Mouse (Mus musculus) MEL (cell line): ENCODE measurements around the gene Hrh2. TPM values are rescaled to one million over a fixed set of nuclear protein-coding genes. Genes with fewer than 3 reads are reported as not detected.

Source experiments
- DNase-seq: peaks from one replicate; pipeline ENCODE4 v3.0.0; 2011; ENCODE audit warnings: low read depth, low spot score
- H3K27ac ChIP-seq: 2 replicates; pipeline ENCODE4 v1.5.1; 2012; ENCODE audit warnings: low read depth, mild to moderate bottlenecking, control low read depth, low read length, moderate library complexity; ENCODE audit not compliant: control insufficient read depth
- H3K27me3 ChIP-seq, 2 experiments: fragments of 150-350 bp in 1 of 2; sonication (generic) in 1 of 2; 2 replicates each; pipeline ENCODE4 v1.6.1; 2012; ENCODE audit warnings: low read length in 2 of 2, mild to moderate bottlenecking in 2 of 2, improper control_type of control experiment in 1 of 2, moderate library complexity in 1 of 2; ENCODE audit not compliant: insufficient read depth in 2 of 2, control insufficient read depth in 1 of 2
- H3K36me3 ChIP-seq, 2 experiments: 2 replicates each; pipeline ENCODE4 v1.6.1; 2012 to 2014; ENCODE audit warnings: low read length in 2 of 2, improper control_type of control experiment in 1 of 2, inconsistent platforms in 1 of 2, mild to moderate bottlenecking in 1 of 2; ENCODE audit not compliant: insufficient read depth in 2 of 2, control insufficient read depth in 1 of 2
- H3K4me1 ChIP-seq, 2 experiments: fragments of 150-350 bp in 1 of 2; sonication (generic) in 1 of 2; 2 replicates each; pipeline ENCODE4 v1.6.1; 2012; ENCODE audit warnings: low read length in 2 of 2, improper control_type of control experiment in 1 of 2, mild to moderate bottlenecking in 1 of 2; ENCODE audit not compliant: insufficient read depth in 2 of 2, control insufficient read depth in 1 of 2
- H3K4me3 ChIP-seq, 2 experiments: fragments of 150-350 bp in 1 of 2; sonication (generic) in 1 of 2; 2 replicates each; pipeline ENCODE4 v1.5.1; 2012; ENCODE audit warnings: low read depth in 2 of 2, low read length in 2 of 2, mild to moderate bottlenecking in 2 of 2, moderate library complexity in 2 of 2, control low read depth in 1 of 2, improper control_type of control experiment in 1 of 2; ENCODE audit not compliant: control insufficient read depth in 1 of 2, insufficient read depth in 1 of 2
- H3K79me2 ChIP-seq: 2 replicates; pipeline ENCODE4 v1.6.1; 2012; ENCODE audit warnings: mild to moderate bottlenecking, low read length, moderate library complexity; ENCODE audit not compliant: control insufficient read depth, poor library complexity, insufficient read depth
- H3K9ac ChIP-seq: 2 replicates; pipeline ENCODE4 v1.6.1; 2012; ENCODE audit warnings: low read depth, mild to moderate bottlenecking, control low read depth, low read length, moderate library complexity; ENCODE audit not compliant: control insufficient read depth, poor library complexity, severe bottlenecking
- H3K9me3 ChIP-seq: fragments of 150-350 bp; sonication (generic); replicated peaks from 2 replicates; pipeline ENCODE4 v1.6.1; 2012; ENCODE audit warnings: mild to moderate bottlenecking, low read length, improper control_type of control experiment, moderate library complexity; ENCODE audit not compliant: insufficient read depth
- CHD1 ChIP-seq: IDR thresholded peaks from 2 replicates; pipeline ENCODE4 v1.6.1; 2012; ENCODE audit warnings: low read depth, mild to moderate bottlenecking, inconsistent platforms, low read length, improper control_type of control experiment
- CHD2 ChIP-seq: IDR thresholded peaks from 2 replicates; pipeline ENCODE4 v1.6.1; 2011; ENCODE audit warnings: low read length, improper control_type of control experiment
- CTCF ChIP-seq, 3 experiments: IDR thresholded peaks in 2 of 3; conservative IDR thresholded peaks in 1 of 3; 2 replicates each; pipeline ENCODE4 v1.5.1; 2011 to 2012; ENCODE audit warnings: low read length in 3 of 3, low read depth in 2 of 3, mild to moderate bottlenecking in 2 of 3, improper control_type of control experiment in 1 of 3, inconsistent platforms in 1 of 3, mixed read lengths in 1 of 3, moderate library complexity in 1 of 3; ENCODE audit not compliant: control insufficient read depth in 1 of 3, insufficient read depth in 1 of 3, poor library complexity in 1 of 3, severe bottlenecking in 1 of 3
- E2F4 ChIP-seq: IDR thresholded peaks from 2 replicates; pipeline ENCODE4 v1.6.1; 2011; ENCODE audit warnings: low read depth, low read length, improper control_type of control experiment, borderline replicate concordance
- ELF1 ChIP-seq: IDR thresholded peaks from 2 replicates; pipeline ENCODE4 v1.6.1; 2014; ENCODE audit warnings: low read depth, mild to moderate bottlenecking, inconsistent platforms, low read length, improper control_type of control experiment, moderate library complexity
- EP300 ChIP-seq, 2 experiments: IDR thresholded peaks; 2 replicates each; pipeline ENCODE4 v1.6.1; 2011; ENCODE audit warnings: improper control_type of control experiment in 2 of 2, low read length in 2 of 2, low read depth in 1 of 2, mild to moderate bottlenecking in 1 of 2
- ETS1 ChIP-seq: IDR thresholded peaks from 2 replicates; pipeline ENCODE4 v1.6.1; 2012; ENCODE audit warnings: low read depth, mild to moderate bottlenecking, inconsistent platforms, low read length, improper control_type of control experiment, moderate library complexity
- GABPA ChIP-seq: IDR thresholded peaks from 2 replicates; pipeline ENCODE4 v1.6.1; 2012; ENCODE audit warnings: low read depth, mild to moderate bottlenecking, inconsistent platforms, low read length, improper control_type of control experiment, moderate library complexity
- GATA1 ChIP-seq: IDR thresholded peaks from 2 replicates; pipeline ENCODE4 v1.6.1; 2011; ENCODE audit warnings: low read depth, low read length, improper control_type of control experiment
- HCFC1 ChIP-seq: IDR thresholded peaks from 2 replicates; pipeline ENCODE4 v1.6.1; 2012; ENCODE audit warnings: low read depth, mild to moderate bottlenecking, inconsistent platforms, low read length, improper control_type of control experiment, moderate library complexity
- MXI1 ChIP-seq: IDR thresholded peaks from 2 replicates; pipeline ENCODE4 v1.6.1; 2011; ENCODE audit warnings: mild to moderate bottlenecking, low read depth, low read length, improper control_type of control experiment
- MYB ChIP-seq: IDR thresholded peaks from 2 replicates; pipeline ENCODE4 v1.6.1; 2011; ENCODE audit warnings: mild to moderate bottlenecking, low read depth, low read length, improper control_type of control experiment
- MYC ChIP-seq: IDR thresholded peaks from 2 replicates; pipeline ENCODE4 v1.6.1; 2011; ENCODE audit warnings: low read depth, mild to moderate bottlenecking, low read length, improper control_type of control experiment, moderate library complexity
- NELFE ChIP-seq: IDR thresholded peaks from 2 replicates; pipeline ENCODE4 v1.6.1; 2011; ENCODE audit warnings: low read depth, low read length, improper control_type of control experiment
- POLR2A ChIP-seq, 2 experiments: IDR thresholded peaks; 2 replicates each; pipeline ENCODE4 v1.6.1; 2011 to 2012; ENCODE audit warnings: low read length in 2 of 2, mild to moderate bottlenecking in 2 of 2, control low read depth in 1 of 2, improper control_type of control experiment in 1 of 2, low read depth in 1 of 2, moderate library complexity in 1 of 2; ENCODE audit not compliant: control insufficient read depth in 1 of 2, insufficient read depth in 1 of 2, poor library complexity in 1 of 2
- TBP ChIP-seq: IDR thresholded peaks from 2 replicates; pipeline ENCODE4 v1.8.0; 2011; ENCODE audit warnings: low read depth, low read length, improper control_type of control experiment
- UBTF ChIP-seq: IDR thresholded peaks from 2 replicates; pipeline ENCODE4 v1.6.1; 2012; ENCODE audit warnings: low read depth, mild to moderate bottlenecking, inconsistent platforms, low read length, improper control_type of control experiment, moderate library complexity, borderline replicate concordance; ENCODE audit not compliant: insufficient read depth
- USF1 ChIP-seq: IDR thresholded peaks from 2 replicates; pipeline ENCODE4 v1.6.1; 2014; ENCODE audit warnings: low read depth, mild to moderate bottlenecking, inconsistent platforms, low read length, improper control_type of control experiment, moderate library complexity
- ZKSCAN1 ChIP-seq: IDR thresholded peaks from 2 replicates; pipeline ENCODE4 v1.6.1; 2012; ENCODE audit warnings: low read depth, mild to moderate bottlenecking, inconsistent platforms, low read length, improper control_type of control experiment, moderate library complexity
- ZMIZ1 ChIP-seq: IDR thresholded peaks from 2 replicates; pipeline ENCODE4 v1.6.1; 2012; ENCODE audit warnings: low read depth, mild to moderate bottlenecking, inconsistent platforms, low read length, improper control_type of control experiment, moderate library complexity
- ZNF384 ChIP-seq: IDR thresholded peaks from 2 replicates; pipeline ENCODE4 v1.6.1; 2012; ENCODE audit warnings: low read depth, mild to moderate bottlenecking, inconsistent platforms, low read length, improper control_type of control experiment
- polyA plus RNA-seq, 2 experiments: library from polyadenylated mRNA; stranded (reverse) in 1 of 2; unstranded in 1 of 2; fragments of >175 nt in 1 of 2; fragments of >200 nt in 1 of 2; gene quantifications; 2 replicates each; pipeline versions ENCODE4 v1.2.1 to v1.2.4; 2012; ENCODE audit warnings: low replicate concordance in 2 of 2, low read depth in 1 of 2; ENCODE audit not compliant: insufficient read length in 2 of 2, insufficient read depth in 1 of 2, missing spikeins in 1 of 2
- total RNA-seq: library from RNA; depleted of rRNA; stranded (reverse); fragments of 300-350 nt; gene quantifications from 2 replicates; pipeline ENCODE4 v1.2.3, GENCODE M21; 2012

Gene Hrh2
- total and polyA plus RNA-seq, 3 experiments, result 0.07 TPM; not detected in 2

DNA sequence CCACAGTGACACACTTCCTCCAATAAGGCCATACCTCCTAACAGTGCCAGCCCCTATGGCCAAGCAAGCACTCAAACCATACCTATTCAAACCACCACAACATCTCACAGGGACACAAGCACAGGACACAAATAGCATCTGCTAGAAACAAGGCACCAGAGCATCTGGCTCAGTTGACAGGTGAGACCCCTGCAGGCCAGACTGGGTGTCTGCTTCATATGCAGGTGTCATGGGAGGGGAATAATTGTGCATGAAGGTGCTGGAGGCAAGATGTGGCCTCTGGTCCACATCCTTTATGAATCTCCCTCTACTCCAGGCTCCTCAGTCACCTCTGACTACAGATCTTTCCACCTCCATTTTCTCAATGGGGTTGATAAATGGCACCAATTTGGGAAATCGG is 39.5 kb upstream of the Hrh2 start:
- TF ChIP-seq ZKSCAN1 (no peak), CTCF (IDR thresholded peaks at IDR 0.05 in 2 of 3, conservative IDR thresholded peaks at IDR 0.05 in 1 of 3; ENCODE audit: control insufficient read depth in 1 of 3, insufficient read depth in 1 of 3, low read depth in 2 of 3, low read length in 3 of 3, poor library complexity in 1 of 3, severe bottlenecking in 1 of 3) (peak in 1 of 3 experiments; percentile 4; a peak in 2 of 6 replicates)
- DNase-seq, result no peak

DNA sequence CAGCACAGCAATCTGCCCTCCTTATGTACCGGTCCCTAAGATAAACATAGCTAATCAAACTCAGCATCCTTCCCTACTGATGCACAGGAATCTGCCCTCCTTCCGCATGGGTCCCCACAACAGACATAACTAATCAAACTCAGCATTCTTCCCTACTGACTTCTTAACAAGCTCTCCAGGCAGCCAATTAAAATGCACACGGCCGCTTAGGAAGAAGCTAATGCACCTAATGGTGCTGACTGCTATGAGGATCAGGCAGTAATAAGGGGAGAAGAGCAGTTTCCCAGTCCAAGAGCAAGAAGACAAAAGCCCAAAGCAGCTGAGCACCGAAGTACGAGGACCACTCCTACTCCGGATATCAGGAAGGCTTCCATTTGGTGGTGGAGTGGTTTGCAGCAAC is 39.0 kb upstream of the Hrh2 start:
- H3K27ac ChIP-seq, result no peak overlapping the region
- H3K9ac ChIP-seq, result no peak overlapping the region
- peaks cover 0 to 5% of the 10 kb centered on the region in 2 experiments; a peak in 2 of 4 replicates for H3K36me3 ChIP-seq
- no peaks in the 10 kb centered on the region for H3K9me3 ChIP-seq
- H3K79me2 ChIP-seq, result no peaks in the 10 kb centered on the region
- DNase-seq, result no peak
- H3K27me3 ChIP-seq, result peaks cover 0 to 2% of the 10 kb centered on the region in 2 experiments; a peak in 3 of 4 replicates
- peaks cover 0 to 10% of the 10 kb centered on the region in 2 experiments; a peak in 1 of 4 replicates for H3K4me1 ChIP-seq
- TF ChIP-seq ELF1 (no peak), E2F4 (no peak), ZMIZ1 (no peak), GATA1 (no peak), USF1 (no peak), ZNF384 (no peak), CTCF (IDR thresholded peaks at IDR 0.05 in 2 of 3, conservative IDR thresholded peaks at IDR 0.05 in 1 of 3; ENCODE audit: control insufficient read depth in 1 of 3, insufficient read depth in 1 of 3, low read depth in 2 of 3, low read length in 3 of 3, poor library complexity in 1 of 3, severe bottlenecking in 1 of 3) (no peak), CHD1 (no peak), UBTF (no peak), CHD2 (no peak), EP300 (IDR thresholded peaks at IDR 0.05; ENCODE audit: low read depth in 1 of 2, low read length in 2 of 2) (no peak), POLR2A (IDR thresholded peaks at IDR 0.05; ENCODE audit: control insufficient read depth in 1 of 2, insufficient read depth in 1 of 2, low read depth in 1 of 2, low read length in 2 of 2, poor library complexity in 1 of 2) (no peak), GABPA (no peak), TBP (no peak), MXI1 (no peak), MYC (no peak), HCFC1 (no peak), NELFE (no peak), ETS1 (no peak), MYB (no peak)
- no peak overlapping the region for H3K4me3 ChIP-seq

More for the DNA sequence above, 39.5 kb upstream of the Hrh2 start:
- Histone ChIP-seq H3K27ac (no peak overlapping the region), H3K9me3 (no peaks in the 10 kb centered on the region), H3K27me3 (peaks cover 0 to 2% of the 10 kb centered on the region in 2 experiments; a peak in 3 of 4 replicates), H3K79me2 (no peaks in the 10 kb centered on the region), H3K36me3 (peaks cover 0 to 5% of the 10 kb centered on the region in 2 experiments; a peak in 2 of 4 replicates), H3K4me3 (no peak overlapping the region), H3K4me1 (peaks cover 0 to 10% of the 10 kb centered on the region in 2 experiments; a peak in 1 of 4 replicates), H3K9ac (no peak overlapping the region)
